Mouse (Mus musculus): ENCODE data around the gene Cyp19a1.

- TF ChIP-seq POLR2A (IDR thresholded peaks at IDR 0.05; ENCODE audit: low read depth, low read length) (no peak), CTCF (IDR thresholded peaks at IDR 0.05; ENCODE audit: extremely low read depth, insufficient read depth, insufficient read length, insufficient replicate concordance) (no peak)
Observed at GRCm38 (mm10) chr9:54194790-54195189, 73.1 kb downstream of the Cyp19a1 start.

Measured in spleen, adult 2 months (tissue).